Mouse (Mus musculus): ENCODE measurements around the gene Cdkal1.

- TF ChIP-seq CTCF (IDR thresholded peaks at IDR 0.05; ENCODE audit: extremely low read depth, insufficient read depth, low read length) = no peak
- no peak for TF ChIP-seq POLR2A (IDR thresholded peaks at IDR 0.05; ENCODE audit: extremely low read depth, insufficient read depth, low read length)
Measured at GRCm38 (mm10) chr13:29838409-29839047, 16.9 kb downstream of the Cdkal1 start.
